Mouse (Mus musculus) stomach, postnatal 0 days (tissue): ENCODE measurements around the gene Ifna15. TPM values are rescaled to one million over a fixed set of nuclear protein-coding genes. Genes with fewer than 3 reads are reported as not detected.
A peak's percentile ranks its signal among the peaks of the same experiment; 100 is the strongest.

Experiments used
- ATAC-seq: fragments of 200-750 bp; cut with Nextera tagmentation; 2 replicates; pipeline ENCODE4 v1.8.0; 2017; ENCODE audit not compliant: low FRiP score, low TSS enrichment
- DNase-seq: peaks from one replicate; pipeline ENCODE4 v3.0.0-alpha.2; 2016; ENCODE audit warnings: low spot score
- H3K27ac ChIP-seq: fragments of 300-500 bp; sonication (generic); replicated peaks from 2 replicates; pipeline ENCODE4 v1.5.1; 2014; ENCODE audit warnings: mild to moderate bottlenecking, control low read depth
- H3K27me3 ChIP-seq: fragments of 300-500 bp; sonication (generic); 2 replicates; pipeline ENCODE4 v1.6.1; 2014; ENCODE audit warnings: low read length; ENCODE audit not compliant: control insufficient read depth, insufficient read depth
- H3K36me3 ChIP-seq: fragments of 300-500 bp; sonication (generic); 2 replicates; pipeline ENCODE4 v1.6.1; 2014; ENCODE audit warnings: low read length, mixed read lengths; ENCODE audit not compliant: control insufficient read depth, insufficient read depth
- H3K4me1 ChIP-seq: fragments of 300-500 bp; sonication (generic); replicated peaks from 2 replicates; pipeline ENCODE4 v1.6.1; 2014; ENCODE audit warnings: antibody characterized with exemption; ENCODE audit not compliant: control insufficient read depth, insufficient read depth
- H3K4me2 ChIP-seq: fragments of 300-500 bp; sonication (generic); replicated peaks from 2 replicates; pipeline ENCODE4 v1.6.1; 2014; ENCODE audit warnings: low read depth, mild to moderate bottlenecking, control low read depth, moderate library complexity
- H3K4me3 ChIP-seq: fragments of 300-500 bp; sonication (generic); 2 replicates; pipeline ENCODE4 v1.5.1; 2014; ENCODE audit warnings: low read depth, low read length, control low read depth
- H3K9ac ChIP-seq: fragments of 300-500 bp; sonication (generic); 2 replicates; pipeline ENCODE4 v1.6.1; 2014; ENCODE audit warnings: mild to moderate bottlenecking, low read length, control low read depth, mixed read lengths
- H3K9me3 ChIP-seq: fragments of 300-500 bp; sonication (generic); 2 replicates; pipeline ENCODE4 v1.6.1; 2016; ENCODE audit warnings: low read length; ENCODE audit not compliant: control insufficient read depth
- CTCF ChIP-seq: IDR thresholded peaks from 2 replicates; pipeline ENCODE4 v1.5.1; 2016; ENCODE audit warnings: antibody characterized with exemption, low read depth, mild to moderate bottlenecking, moderate library complexity
- EP300 ChIP-seq: optimal IDR thresholded peaks from 2 replicates; pipeline ENCODE3; 2016; ENCODE audit warnings: antibody characterized with exemption
- WGBS: fragments of 180-500 bp; shearing (Covaris S2); extraction: QIAGEN DNeasy Blood & Tissue Kit; methylation state at CpG from one replicate; pipeline ENCODE4 v1.1.7; 2014; 5-methylcytosine and 5-hydroxymethylcytosine counted together
- polyA plus RNA-seq: library from polyadenylated mRNA; unstranded; fragments of >200 nt; fragmentation: Nextera tagmentation; extraction: Ambion mirVana; gene quantifications from 2 replicates; pipeline ENCODE4 v1.2.1, GENCODE M21; 2015

The Ifna15 gene
- polyA plus RNA-seq, 1 experiment from 2014 or later: not detected

DNA sequence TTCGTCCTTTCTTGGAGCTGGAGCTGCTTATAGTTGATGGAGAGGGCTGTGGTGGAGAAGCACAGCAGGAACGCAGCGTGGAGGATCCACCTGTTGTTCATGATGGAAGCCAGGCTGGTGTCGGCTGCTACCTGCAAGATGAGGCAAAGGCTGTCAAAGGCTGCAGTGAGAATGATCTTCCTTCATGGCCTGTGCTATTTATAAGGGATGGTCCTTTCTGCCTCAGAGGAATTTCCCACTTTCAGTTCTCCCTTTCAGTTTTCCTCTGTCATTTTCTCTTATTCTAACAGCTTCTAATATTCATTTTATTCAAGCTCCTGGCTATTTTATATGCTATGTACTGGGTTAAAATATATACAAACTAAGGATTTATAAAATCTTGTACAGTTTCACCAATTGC is 35.4 kb downstream of the Ifna15 start, which contains the start of gene Ifnb1:
Gene Ifnb1 (minus strand): TSS at position 101 of the 400 bp plus-strand sequence.
- Histone ChIP-seq H3K4me3 (no peak within 1 kb of the TSS), H3K27me3 (no peaks in the 10 kb centered on the region), H3K4me1 (no peaks in the 10 kb centered on the region), H3K9me3 (no peaks in the 10 kb centered on the region), H3K4me2 (no peak within 1 kb of the TSS), H3K9ac (no peak within 1 kb of the TSS), H3K27ac (no peak within 1 kb of the TSS), H3K36me3 (no peaks in the 10 kb centered on the region)
- no peak for TF ChIP-seq CTCF
- no peak for TF ChIP-seq EP300
- 90% methylated on average over 4 of the region's 4 CpGs for WGBS
- ATAC-seq (no peak), DNase-seq (no peak)

DNA sequence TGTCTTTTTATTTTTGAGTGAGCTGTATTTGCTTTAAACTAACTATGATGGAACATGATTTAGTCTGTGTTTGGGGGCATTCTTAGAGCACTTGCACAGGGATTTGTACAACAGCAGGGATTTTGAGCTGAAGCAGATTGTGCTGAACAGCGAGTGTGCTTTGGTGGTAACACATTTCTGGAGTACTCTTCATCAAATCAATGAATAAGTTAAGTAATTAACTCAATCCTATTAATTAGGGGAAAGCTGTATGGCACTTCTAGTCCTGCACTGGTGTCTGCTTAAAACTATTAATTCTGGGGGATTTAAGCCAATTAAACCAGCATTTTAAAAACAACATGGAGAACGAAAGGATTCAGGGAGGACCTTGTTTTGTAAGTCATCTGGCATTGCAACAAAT is 40.1 kb downstream of the Ifna15 start:
- no peak overlapping the region for H3K4me2 ChIP-seq
- H3K4me1 ChIP-seq: no peaks in the 10 kb centered on the region
- DNase-seq (no peak), ATAC-seq (no peak)
- H3K27me3 ChIP-seq: no peaks in the 10 kb centered on the region
- WGBS: 82% methylated on average over 2 of the region's 2 CpGs
- no peaks in the 10 kb centered on the region for H3K9me3 ChIP-seq
- TF ChIP-seq EP300 (no peak), CTCF (no peak)
- no peak overlapping the region for H3K9ac ChIP-seq
- H3K4me3 ChIP-seq: no peak overlapping the region
- H3K36me3 ChIP-seq: no peaks in the 10 kb centered on the region
- H3K27ac ChIP-seq: no peak overlapping the region

DNA sequence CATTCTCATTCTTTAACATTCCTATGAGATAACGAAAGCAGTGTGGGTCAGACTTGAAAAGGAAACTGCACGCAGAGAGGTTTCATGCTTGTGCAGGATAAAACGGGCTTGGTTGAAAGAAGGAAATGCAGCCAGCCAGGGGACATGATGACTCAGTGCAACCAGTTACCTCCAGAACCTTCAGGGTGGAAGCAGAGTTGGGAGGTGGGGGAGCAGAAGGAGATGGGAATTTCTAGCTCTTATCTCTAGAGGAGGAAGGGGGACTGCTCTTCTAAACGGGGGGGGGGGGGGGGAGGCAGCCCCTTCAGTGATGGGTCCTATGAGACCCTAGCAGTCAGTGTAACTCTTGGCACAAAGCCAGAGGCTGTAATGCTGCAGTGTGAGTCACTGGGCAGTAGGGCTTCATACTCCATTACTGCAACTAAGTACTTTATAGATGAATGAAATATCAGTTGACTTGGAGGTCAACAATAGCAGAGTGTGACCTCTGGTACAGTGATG is 42.3 kb downstream of the Ifna15 start:
- TF ChIP-seq CTCF (no peak), EP300 (no peak)
- 11% methylated on average over 4 of the region's 4 CpGs for WGBS
- Histone ChIP-seq H3K9ac (no peak overlapping the region), H3K36me3 (no peaks in the 10 kb centered on the region), H3K9me3 (no peaks in the 10 kb centered on the region), H3K4me2 (peak overlapping the region; percentile 35), H3K27me3 (no peaks in the 10 kb centered on the region), H3K4me1 (no peaks in the 10 kb centered on the region), H3K4me3 (no peak overlapping the region), H3K27ac (peak overlapping the region; percentile 56; the same call in 1 of the 2 replicates)
- peak; percentile 49 for DNase-seq
- peak; percentile 94 for ATAC-seq

DNA sequence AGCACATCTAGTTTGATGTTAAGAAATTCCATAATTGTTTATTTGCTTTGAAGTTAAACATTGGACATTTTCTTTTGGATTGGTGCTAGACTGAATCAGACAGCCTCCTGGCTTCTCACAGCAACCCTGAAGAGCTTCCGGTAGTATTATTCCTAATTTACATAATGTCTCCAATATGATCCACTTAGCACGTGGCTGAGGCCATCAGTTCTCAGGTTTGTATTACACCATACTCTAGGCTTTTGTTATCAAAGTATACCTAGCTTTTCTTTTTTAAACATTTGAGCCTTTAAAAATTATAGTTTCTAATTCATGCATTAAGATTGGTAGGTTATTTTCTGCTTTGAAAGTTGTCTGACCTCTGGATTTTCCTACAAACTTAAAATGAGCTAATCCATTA is 42.8 kb downstream of the Ifna15 start:
- H3K27ac ChIP-seq: no peak overlapping the region
- no peak for DNase-seq
- TF ChIP-seq CTCF: no peak
- no peak for TF ChIP-seq EP300
- no peak for ATAC-seq
- peak overlapping the region; percentile 35 for H3K4me2 ChIP-seq
- H3K4me3 ChIP-seq: no peak overlapping the region
- no peaks in the 10 kb centered on the region for H3K9me3 ChIP-seq
- WGBS: 25% methylated on average over 2 of the region's 2 CpGs
- H3K36me3 ChIP-seq: no peaks in the 10 kb centered on the region
- no peak overlapping the region for H3K9ac ChIP-seq
- no peaks in the 10 kb centered on the region for H3K27me3 ChIP-seq
- no peaks in the 10 kb centered on the region for H3K4me1 ChIP-seq

DNA sequence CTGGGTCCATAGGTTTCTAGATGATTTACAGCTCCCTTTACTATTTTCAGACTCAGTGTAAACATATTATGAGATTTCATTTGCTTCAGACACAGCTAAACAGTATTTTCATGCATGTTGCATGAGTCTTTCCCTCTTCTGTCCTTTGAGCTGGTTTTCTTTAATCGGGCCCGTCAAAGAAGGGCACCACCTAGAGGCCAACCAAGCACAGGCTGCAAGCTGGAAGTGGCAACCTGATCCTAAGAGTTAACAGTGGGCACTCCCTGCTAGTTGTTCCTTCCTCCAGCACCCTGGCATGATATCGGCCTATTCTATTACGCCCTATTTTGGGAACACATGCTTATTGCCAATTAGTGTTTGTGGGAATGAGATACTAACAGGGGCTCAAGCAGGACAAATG is 43.6 kb downstream of the Ifna15 start:
- Histone ChIP-seq H3K4me2 (no peak overlapping the region), H3K4me1 (no peaks in the 10 kb centered on the region), H3K9me3 (no peaks in the 10 kb centered on the region), H3K9ac (no peak overlapping the region), H3K36me3 (no peaks in the 10 kb centered on the region), H3K27ac (no peak overlapping the region), H3K4me3 (no peak overlapping the region), H3K27me3 (no peaks in the 10 kb centered on the region)
- DNase-seq (peak; percentile 43), ATAC-seq (0 out of 2 replicates have a peak, but pooled peaks have one; percentile 41)
- no peak for TF ChIP-seq EP300
- TF ChIP-seq CTCF: peak; percentile 81
- 38% methylated on average over 4 of the region's 4 CpGs for WGBS

DNA sequence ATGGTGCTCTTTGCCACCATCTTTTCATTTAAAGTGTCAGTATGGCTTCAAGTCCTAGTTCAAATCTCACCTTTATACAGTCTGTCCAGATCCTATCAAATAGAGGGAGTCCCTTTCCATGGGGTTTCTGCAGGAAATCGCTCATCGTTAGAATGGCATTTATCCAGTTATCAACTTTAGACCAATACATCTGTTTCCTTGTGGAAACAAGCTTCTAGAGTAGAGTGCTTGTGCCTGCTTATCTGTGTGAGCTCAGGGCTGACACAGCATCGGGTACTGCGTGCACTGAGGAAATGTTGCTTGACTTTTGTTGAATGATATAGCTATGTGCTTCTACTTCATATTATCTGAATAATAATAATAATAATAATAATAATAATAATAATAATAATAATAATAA is 44.3 kb downstream of the Ifna15 start:
- H3K4me1 ChIP-seq: no peaks in the 10 kb centered on the region
- no peaks in the 10 kb centered on the region for H3K36me3 ChIP-seq
- H3K27me3 ChIP-seq: no peaks in the 10 kb centered on the region
- ATAC-seq: no peak
- no peaks in the 10 kb centered on the region for H3K9me3 ChIP-seq
- no peak overlapping the region for H3K27ac ChIP-seq
- WGBS: 93% methylated on average over 4 of the region's 4 CpGs
- DNase-seq: no peak
- no peak overlapping the region for H3K9ac ChIP-seq
- no peak overlapping the region for H3K4me3 ChIP-seq
- H3K4me2 ChIP-seq: no peak overlapping the region
- TF ChIP-seq CTCF: no peak
- no peak for TF ChIP-seq EP300

Other genes with a start within 250 kb of the Ifna15 start
- 8.5 and 9.2 TPM in 2 replicates for gene Hacd4, start 119.3 kb downstream of the Ifna15 start, polyA plus RNA-seq
- not detected in 2 replicates for gene Ifnb1, start 35.5 kb downstream of the Ifna15 start, polyA plus RNA-seq
- not detected in 2 replicates for gene Ifna14, start 13.6 kb upstream of the Ifna15 start, polyA plus RNA-seq
- gene Ifna9, start 34.1 kb upstream of the Ifna15 start, polyA plus RNA-seq: not detected in 2 replicates
- not detected in 2 replicates for gene Ifna12, start 45.1 kb upstream of the Ifna15 start, polyA plus RNA-seq
- gene C87499, start 76.2 kb upstream of the Ifna15 start, polyA plus RNA-seq: not detected in 2 replicates
- not detected in 2 replicates for gene Ifna13, start 86.2 kb upstream of the Ifna15 start, polyA plus RNA-seq
- not detected in 2 replicates for gene Ifna16, start 118.7 kb upstream of the Ifna15 start, polyA plus RNA-seq
- gene Ifna2, start 125.7 kb upstream of the Ifna15 start, polyA plus RNA-seq: not detected in 2 replicates
- not detected in 2 replicates for gene Ifnab, start 133.1 kb upstream of the Ifna15 start, polyA plus RNA-seq
- gene Gm26566, start 163.6 kb upstream of the Ifna15 start, polyA plus RNA-seq: 0.19 and 0.51 TPM in 2 replicates
- gene Klhl9, start 164.2 kb upstream of the Ifna15 start, polyA plus RNA-seq: 39.8 and 40.6 TPM in 2 replicates
- not detected in 2 replicates for gene Gm13271, start 196.6 kb upstream of the Ifna15 start, polyA plus RNA-seq
- 0.21 and 0.24 TPM in 2 replicates for gene Gm13283, start 201.9 kb upstream of the Ifna15 start, polyA plus RNA-seq
- gene Gm13290, start 215.6 kb upstream of the Ifna15 start, polyA plus RNA-seq: 0.55 TPM in 1 of 2 replicates, not detected in the other
- not detected in 2 replicates for gene Gm13289, start 218.7 kb upstream of the Ifna15 start, polyA plus RNA-seq
- gene Gm13272, start 221.6 kb upstream of the Ifna15 start, polyA plus RNA-seq: not detected in 2 replicates
- 0.25 and 0.47 TPM in 2 replicates for gene Ifnz, start 223.9 kb upstream of the Ifna15 start, polyA plus RNA-seq
- 0.45 TPM in 1 of 2 replicates, not detected in the other for gene Gm13276, start 227.5 kb upstream of the Ifna15 start, polyA plus RNA-seq
- not detected in 2 replicates for gene Gm13277, start 230.4 kb upstream of the Ifna15 start, polyA plus RNA-seq
- gene Gm13278, start 233.3 kb upstream of the Ifna15 start, polyA plus RNA-seq: not detected in 2 replicates
- not detected in 2 replicates for gene Gm13275, start 236.2 kb upstream of the Ifna15 start, polyA plus RNA-seq
- not detected in 2 replicates for gene Gm13279, start 239.2 kb upstream of the Ifna15 start, polyA plus RNA-seq
- 0.92 and 1.3 TPM in 2 replicates for gene Gm13285, start 241.4 kb upstream of the Ifna15 start, polyA plus RNA-seq
- not detected in 2 replicates for gene Gm13287, start 245.0 kb upstream of the Ifna15 start, polyA plus RNA-seq
- gene Gm13288, start 247.3 kb upstream of the Ifna15 start, polyA plus RNA-seq: not detected in 2 replicates